Mouse (Mus musculus) heart, postnatal 0 days (tissue): Measurements from ENCODE around the gene Camkmt.

Experiments
- CTCF ChIP-seq: IDR thresholded peaks from 2 replicates; pipeline ENCODE4 v1.5.1; 2016; ENCODE audit warnings: antibody characterized with exemption, control low read depth, low read depth
- EP300 ChIP-seq: IDR thresholded peaks from 2 replicates; pipeline ENCODE4 v1.6.1; 2016; ENCODE audit warnings: antibody characterized with exemption, low read depth

GRCm38 (mm10) chr17:85044466-85044865, 45.9 kb upstream of the Camkmt start:
- TF ChIP-seq EP300 (no peak), CTCF (no peak)
